Mouse (Mus musculus) yolk sac, embryonic 10.5 days (tissue): ENCODE data around the gene Col6a4.
A peak's percentile ranks its signal among the peaks of the same experiment; 100 is the strongest.

Experiments used
- DNase-seq: peaks from one replicate; pipeline ENCODE4 v3.0.0-alpha.2; 2017; ENCODE audit warnings: low spot score

The Col6a4 gene

GRCm38 (mm10) chr9:106096683-106097082 is at the start of gene Col6a4:
Gene Col6a4 (minus strand): TSS chr9:106096783.
- no peak for DNase-seq

DNA sequence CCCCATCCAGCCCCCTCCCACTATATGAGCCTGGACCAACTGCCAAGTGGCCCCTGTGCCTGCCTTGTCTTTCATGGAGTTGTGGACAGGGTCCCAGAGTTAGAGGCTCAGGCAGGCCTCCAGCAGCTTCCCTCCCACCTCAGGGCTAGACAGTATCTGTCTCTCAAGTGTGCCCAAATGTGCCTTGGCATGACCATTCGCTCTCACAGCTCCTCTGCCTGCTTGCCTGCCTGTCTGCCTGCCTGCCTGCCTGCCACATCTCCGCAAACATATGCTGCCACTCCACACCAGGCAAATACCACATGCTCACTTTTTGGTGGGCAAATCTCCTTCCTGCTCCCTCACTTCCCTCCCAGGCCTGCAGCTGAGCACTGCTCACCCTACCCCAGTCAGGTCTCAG is 49.0 kb upstream of the Col6a4 start:
- no peak for DNase-seq

DNA sequence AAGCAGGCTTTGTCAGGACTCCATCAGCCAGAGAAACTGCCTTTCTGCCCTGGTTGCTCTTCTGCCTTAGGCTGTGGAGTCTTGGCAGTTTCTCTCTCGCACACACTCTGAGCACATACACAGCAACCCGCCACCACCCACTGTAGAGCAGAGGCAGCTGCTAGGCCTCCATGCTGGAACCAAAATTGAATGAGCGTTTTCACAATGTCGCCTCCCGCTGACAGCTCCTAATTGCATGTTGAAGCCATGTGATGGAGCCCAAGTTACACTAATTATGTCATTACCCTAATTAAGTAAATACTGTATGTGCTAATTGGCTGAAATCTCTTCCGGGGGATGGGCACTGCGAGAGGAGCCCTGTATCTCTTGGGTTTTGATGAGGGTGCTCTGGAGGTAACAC is 47.6 kb upstream of the Col6a4 start:
- DNase-seq = no peak

DNA sequence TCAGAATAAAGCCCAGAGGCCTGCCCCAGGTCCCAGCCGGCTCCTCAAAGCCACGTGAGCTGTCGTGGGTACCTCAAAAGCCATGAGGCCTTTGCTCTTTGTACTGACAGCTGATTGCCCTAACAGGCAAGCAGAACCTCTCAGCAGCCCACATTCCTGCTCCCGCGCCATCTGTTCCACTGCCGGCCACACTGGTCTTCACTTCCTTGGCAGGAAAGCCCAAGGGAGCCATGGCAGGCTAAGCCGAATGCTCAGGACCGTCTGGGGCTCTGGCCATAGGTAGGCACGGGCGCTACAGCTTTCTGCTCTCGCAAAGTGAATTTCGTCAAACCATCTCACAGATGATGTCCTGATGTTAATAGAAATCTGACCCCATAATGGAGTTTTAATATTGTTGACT is 45.4 kb upstream of the Col6a4 start:
- no peak for DNase-seq

DNA sequence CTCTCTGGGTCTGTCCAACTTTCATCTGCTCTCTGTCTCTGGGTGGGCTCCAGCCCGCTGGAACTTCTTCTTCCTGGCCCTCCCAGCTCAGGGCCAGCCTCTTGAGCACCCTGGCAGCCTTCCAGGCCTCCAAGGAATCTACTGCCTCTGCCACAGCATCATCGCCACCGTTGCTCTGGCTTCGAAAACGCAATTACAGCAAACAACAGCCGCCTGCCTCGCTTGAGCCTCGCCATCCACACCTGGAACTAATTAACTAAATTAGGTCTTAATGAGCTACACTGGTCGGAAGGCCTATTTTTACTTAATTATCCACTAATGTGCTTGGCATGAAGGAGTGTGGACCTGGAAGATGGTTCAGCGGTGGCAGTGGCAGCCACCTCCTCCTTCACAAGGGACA is 43.2 kb upstream of the Col6a4 start:
- DNase-seq = no peak

- DNase-seq = no peak
These were observed 41.2 kb upstream of the Col6a4 start for GRCm38 (mm10) chr9:106137671-106138216.

DNA sequence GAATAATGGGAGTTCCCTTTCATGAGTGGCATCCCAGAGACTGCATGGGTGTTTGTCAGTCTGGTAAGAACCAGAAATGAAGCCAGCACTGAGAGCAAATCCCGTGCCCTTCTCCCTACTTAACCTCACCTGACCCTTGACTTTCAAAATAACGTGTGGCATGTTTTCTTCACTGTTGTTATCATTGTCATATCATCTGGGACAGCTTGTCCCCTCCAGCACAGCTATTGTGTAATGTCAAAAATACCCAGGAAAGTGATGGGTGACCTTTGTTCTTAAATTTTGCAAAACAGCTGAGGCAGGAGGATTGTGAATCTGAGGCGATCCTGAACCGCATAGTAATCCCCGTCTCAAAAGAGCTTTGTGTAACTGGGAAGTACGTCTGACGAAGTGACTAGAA is 33.7 kb upstream of the Col6a4 start:
- DNase-seq = no peak

- DNase-seq = no peak
These were observed 32.5 kb upstream of the Col6a4 start for GRCm38 (mm10) chr9:106129072-106129471.

DNA sequence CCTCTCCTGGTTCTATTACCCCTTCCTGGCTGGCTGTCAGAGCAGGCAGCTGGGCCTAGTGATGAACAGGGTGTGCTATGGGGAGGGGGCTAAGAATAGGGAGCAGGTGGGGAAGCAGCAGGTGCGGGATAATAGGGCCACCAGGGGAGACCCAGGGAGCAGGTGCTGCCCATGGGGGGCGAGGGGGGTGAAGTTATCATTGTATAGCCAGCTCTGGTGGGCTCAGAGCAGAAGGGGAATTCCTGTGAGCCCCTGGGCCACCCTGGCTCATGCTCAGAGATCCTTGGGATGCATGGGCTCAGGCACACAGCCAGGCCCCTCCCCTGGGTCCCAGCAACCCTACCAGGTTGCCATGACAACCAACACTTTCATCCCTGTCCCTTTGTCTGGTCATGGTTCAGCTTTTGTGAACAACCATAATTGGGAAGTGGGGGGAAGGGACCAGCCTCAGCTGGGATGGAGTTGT is 30.2 kb upstream of the Col6a4 start:
- no peak for DNase-seq

DNA sequence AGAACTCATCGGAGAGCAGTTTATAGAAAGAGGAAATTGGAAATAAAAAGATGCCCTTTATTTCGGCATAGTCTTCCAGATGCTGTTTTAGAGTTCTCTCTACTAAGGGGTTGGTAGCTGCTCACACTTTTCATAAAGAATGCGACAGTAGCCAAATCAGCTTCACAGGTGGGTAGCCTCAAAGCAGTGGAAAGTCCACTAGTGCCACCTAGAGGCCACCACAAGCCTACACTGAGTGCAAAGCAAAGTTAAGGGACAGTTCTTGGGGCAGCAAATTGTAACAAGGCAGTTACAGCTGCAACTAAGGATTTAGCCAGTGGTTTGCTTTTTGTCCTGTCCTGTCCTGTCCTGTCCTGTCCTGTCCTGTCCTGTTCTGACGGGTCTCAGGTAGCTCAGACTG is 27.0 kb upstream of the Col6a4 start:
- DNase-seq = no peak

- no peak for DNase-seq
These were observed 22.5 kb upstream of the Col6a4 start for GRCm38 (mm10) chr9:106119075-106119474.

DNA sequence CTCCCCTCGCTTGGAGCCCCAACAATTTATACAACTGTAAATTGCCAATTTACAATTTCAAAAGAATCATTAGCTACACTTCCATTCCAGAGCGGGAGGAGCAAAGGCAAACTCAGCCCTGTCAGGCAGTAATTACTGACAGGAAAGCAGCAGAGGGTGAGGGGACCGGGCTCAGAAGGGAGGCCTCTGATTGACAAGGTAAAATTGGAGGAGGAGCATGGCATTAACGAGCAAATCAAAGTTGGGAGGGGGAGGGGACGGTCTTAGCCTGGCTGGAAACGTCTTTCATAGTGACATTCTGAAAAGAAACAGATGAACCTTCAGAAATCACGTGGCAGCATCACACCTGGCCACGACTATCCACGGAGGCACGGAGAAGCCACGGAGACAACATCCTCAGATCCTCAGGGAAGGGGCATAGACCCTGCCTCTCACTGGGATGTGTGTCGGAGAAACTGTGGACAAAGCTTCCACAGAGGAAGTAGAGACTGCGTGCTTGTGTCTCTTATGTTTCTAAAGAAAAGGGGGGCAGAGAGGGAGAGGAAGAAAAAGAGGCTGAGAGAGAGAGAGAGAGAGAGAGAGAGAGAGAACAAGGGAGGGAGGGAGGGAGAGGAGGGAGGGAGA is 19.3 kb upstream of the Col6a4 start:
- no peak for DNase-seq

- peak; percentile 21 for DNase-seq
These were observed 16.3 kb upstream of the Col6a4 start for GRCm38 (mm10) chr9:106112770-106113423.

DNA sequence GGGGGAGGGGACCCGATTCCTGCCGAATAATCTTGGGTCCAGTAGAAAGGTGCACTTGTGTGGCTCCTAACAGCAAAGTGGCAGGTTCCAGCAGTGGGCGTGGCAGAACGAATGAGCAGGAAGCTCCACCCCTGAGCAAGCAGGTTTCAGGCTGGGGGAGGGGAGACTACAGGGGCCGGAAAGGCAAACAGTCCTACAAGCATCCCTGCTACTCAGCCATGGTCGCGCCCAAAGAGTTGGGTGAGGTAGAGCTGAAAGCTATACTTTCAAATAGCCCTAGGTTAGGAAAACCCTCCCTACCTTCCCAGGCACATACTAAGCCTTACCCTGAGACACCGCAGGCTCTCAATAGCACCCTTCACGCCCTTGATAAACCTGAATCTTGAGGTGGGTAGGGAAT is 9.7 kb upstream of the Col6a4 start:
- no peak for DNase-seq

GRCm38 (mm10) chr9:106104401-106104800 is 7.8 kb upstream of the Col6a4 start:
- no peak for DNase-seq

DNA sequence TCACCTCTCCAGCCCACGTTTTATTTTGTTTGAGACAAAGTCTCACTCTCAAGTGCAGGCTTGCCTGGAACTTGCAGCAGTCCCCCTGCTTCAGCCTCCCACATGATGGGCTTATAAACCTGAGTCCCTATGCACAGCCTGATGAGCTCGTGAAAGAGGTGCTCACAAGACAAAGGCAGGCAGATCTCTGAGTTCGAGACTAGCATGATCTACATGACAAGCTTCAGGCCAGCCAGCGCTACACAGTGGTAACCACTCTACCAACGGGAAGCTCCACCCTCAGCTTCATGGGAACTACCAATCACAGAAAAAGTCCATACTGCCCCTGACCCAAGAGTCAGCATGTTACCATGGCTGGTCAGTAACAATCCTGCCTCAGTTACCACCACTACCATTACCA is 4.6 kb upstream of the Col6a4 start:
- DNase-seq = no peak

DNA sequence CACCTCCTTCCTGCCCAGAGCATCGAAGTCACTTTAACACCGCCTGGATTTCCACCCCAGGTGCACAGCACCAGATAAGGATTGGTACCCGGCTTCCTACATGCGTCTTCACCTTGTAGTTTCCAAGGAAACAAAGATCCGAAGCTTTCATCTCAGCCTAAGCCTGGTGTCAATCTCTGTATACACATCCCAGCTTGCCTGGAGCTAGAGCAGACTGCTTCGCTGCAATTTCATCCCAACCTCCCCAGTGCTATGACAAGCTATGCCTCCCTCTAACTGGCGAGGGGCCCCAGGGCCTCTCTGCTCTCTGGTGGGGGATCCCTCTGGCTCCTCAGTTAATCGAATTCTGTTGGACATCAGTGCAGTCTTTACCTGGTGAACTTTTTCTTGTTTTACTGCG is 3.7 kb upstream of the Col6a4 start:
- no peak for DNase-seq

DNA sequence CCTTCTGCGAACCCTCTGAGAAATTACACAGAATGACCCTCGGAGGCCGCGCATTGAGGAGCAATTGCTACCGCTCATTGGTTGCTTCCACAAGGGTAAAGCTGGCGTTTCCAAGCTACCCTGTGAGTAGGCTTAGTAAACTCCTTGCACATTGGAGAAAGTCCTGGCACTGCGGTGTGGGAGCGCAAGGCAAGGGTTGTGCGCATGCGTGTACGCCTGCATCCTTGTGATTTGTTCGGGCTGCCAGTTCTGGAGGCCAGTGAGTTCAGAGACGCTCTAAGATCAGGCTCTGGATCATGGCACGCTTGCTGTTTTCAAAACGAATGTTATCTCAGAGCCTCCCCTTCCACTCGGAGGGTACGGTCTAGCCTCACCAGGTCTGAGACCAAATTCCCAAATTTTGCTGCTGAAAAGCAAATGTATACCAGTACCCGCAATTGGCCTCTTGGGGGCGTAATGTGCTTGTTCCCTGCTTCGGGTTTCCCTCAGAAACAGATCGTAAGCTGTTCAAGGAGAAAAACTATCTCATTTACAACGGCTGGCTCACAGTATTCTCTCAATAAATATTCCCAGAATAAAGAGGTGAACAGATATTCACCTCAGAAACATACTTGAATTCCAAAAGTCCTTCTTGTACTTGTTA is 2.9 kb upstream of the Col6a4 start:
- no peak for DNase-seq

GRCm38 (mm10) chr9:106081528-106081927 is 15.1 kb downstream of the Col6a4 start:
- DNase-seq = no peak

DNA sequence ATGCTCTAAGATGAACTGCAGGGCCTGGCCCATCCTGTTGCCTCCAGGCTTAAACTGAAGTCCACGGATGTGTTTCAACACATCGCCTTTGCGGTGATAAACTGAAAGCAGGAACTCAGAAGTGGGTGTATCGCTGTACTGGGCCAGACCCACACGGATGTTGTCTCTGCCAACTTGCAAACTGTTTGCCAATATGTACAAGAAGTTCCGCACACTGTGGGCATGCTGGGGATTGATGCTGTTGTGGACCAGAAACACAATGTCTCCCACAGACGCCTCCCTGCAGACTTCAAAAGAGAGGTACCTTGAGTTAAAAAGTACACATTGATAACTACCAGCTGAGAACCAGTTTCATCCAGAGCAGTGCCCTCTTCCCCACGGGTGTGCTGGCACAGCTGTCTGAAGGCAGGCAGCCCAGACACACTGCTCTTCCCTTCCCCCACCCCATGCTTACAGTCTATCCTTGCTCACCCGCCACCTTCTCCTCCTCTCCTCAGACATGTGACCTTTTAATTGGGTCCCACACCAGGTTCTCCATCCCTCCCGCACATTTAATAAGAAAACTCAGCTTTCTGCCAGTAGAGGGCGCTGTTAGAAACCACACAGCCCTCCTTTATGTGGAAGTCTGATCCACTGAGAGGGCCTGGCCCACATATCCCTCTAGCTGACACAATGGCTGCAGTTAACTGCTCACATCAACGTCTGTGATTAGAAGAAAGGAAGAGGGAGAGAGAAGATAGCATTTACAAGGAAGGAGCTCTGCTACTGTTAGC is 16.1 kb downstream of the Col6a4 start:
- DNase-seq = peak; percentile 12

- no peak for DNase-seq
These were observed 18.6 kb downstream of the Col6a4 start for GRCm38 (mm10) chr9:106077953-106078352.

GRCm38 (mm10) chr9:106076234-106076633 is 20.3 kb downstream of the Col6a4 start:
- no peak for DNase-seq
